Mouse (Mus musculus) CD4-positive helper T cell, adult 2 months (primary cell): ENCODE data around the gene Nxpe4.

ENCODE experiments used
- DNase-seq: peaks from one replicate; pipeline ENCODE4 v3.0.0-alpha.2; 2012; ENCODE audit warnings: low read depth, missing footprints, low spot score

Gene Nxpe4

DNA sequence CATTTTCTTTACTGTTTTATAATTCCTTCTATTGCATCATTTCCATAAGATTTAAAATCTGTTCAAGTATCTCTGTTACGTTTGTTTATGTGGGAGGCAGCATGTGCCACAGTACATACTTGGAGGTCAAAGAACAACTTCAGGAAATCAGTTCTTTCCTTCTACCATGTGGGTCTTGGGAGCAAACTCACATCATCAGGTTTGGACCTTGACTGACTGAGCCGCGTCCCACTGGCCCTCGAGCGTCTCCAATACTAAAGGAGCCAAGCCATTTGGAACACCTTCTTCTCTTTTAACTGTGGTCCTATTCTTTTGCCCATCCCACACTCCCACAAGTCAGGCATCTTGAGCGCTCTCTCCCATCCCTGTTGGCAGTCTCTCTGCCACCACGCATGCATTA, 167.8 kb downstream of the Nxpe4 start:
- no peak for DNase-seq

DNA sequence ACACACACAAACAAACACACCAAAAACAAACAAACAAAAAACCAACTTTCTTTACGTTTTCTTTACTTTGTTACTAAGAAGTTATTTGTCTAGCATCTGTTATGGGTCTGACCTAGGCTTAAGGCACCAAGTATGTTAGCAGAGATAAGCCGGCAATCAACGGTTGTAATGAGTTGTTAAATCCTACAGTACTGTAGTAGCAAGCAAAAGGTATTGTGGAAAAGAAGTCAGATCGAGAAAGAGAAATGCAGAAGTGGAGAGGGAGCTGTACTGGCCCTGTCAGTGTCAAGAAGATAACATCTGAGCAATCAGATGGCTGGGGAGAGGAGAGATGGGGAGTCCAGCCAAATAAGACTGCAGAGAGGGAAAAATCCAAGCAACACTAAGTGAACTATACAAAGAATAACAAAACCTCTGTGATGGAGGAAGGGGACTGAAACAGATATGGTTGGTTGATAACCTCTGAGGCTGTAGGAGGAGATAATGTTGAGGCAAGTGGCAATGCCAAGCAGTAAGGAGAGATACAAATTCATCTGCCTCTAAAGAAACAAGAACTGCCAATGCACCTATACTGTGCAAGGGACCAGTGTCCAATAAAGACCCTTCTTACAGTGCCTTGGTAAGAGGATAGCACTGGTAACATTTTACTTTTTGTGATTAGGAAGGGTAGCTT, 177.1 kb downstream of the Nxpe4 start:
- DNase-seq = no peak

DNA sequence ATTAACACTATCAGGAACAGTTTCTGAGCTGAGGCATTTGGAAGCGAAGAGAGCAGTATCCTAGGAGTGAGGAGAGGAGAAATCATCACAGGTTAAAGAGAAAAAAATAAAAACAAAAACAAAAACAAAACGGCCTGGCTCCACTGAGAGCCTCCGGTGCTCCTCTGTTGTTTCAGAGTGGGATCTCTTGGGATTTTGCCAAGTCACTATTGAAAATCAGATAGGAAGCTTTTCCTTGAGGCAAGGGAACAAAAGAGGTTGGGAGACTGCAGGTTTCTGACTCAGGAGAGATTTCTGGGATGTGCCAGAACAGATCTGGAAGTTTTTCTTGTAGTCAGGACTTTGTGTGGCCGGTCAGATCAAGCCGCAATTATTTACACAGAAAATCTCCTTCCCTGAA, 177.7 kb downstream of the Nxpe4 start:
- DNase-seq = no peak

DNA sequence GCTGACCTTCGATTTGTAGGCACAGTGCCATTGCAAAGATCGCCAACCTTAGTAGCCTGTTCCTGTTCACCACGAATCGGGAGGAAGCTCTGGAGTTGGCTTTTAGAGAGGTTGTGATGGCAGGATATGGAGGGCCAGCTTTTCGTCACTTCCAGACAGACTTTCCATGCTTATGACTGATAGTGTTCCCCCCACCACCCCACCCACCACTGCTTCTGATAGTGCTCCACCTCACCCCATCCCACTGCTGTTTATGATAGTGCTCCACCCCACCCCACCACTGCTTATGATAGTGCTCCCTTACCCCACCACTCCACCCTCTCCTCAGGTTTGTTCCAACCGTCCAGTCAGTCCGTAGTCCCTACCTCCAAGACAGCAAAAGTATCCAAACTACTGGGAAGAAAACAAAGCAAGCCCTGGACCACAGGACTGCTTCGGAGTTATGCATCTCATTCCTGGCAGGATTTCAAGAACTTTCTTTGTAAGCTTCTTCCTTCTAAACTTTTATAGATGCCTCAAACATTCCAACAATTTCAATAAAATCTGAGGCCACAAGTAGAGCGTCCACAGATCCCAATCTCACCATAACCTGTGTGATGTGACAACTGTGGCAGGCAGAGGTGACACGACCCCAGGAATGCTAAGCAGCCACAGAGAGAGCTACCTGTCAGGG, 179.0 kb downstream of the Nxpe4 start:
- no peak for DNase-seq

DNA sequence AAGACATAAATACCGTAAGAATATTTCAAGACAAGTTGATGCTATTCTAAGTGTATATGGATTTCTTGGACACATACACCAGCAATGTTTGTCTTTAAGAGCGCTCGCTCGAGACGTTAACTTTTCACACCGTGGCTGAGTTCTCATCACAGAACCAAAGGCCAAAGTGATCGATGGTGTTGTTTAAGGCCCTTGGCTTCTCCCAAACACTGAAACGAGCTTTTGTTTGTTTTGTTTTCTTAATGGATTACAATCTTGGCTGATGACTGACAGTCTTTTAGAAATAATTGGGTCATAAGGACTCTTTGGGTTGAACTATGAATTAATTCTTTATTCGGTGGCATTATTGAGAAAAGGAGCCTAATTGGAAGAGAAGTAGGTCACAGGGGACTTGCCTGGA, 183.6 kb downstream of the Nxpe4 start:
- DNase-seq = no peak

DNA sequence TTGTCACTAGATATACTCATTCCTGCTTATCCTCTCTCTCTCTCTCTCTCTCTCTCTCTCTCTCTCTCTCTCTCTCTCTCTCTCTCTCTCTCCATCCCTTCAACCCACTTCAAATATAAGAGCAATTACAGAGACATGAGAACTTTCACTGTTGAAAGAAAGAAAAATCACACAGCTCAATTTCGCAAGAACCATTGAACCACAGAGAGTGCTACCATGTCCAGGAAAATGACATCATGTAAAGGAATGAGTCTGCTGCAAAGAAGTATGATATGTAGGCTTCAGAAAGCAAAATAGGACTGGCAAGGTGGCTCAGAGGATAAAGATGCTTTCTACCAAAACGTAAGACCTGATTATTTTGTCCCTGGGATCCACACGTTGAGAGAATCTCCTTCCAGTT, 184.0 kb downstream of the Nxpe4 start:
- DNase-seq = no peak

DNA sequence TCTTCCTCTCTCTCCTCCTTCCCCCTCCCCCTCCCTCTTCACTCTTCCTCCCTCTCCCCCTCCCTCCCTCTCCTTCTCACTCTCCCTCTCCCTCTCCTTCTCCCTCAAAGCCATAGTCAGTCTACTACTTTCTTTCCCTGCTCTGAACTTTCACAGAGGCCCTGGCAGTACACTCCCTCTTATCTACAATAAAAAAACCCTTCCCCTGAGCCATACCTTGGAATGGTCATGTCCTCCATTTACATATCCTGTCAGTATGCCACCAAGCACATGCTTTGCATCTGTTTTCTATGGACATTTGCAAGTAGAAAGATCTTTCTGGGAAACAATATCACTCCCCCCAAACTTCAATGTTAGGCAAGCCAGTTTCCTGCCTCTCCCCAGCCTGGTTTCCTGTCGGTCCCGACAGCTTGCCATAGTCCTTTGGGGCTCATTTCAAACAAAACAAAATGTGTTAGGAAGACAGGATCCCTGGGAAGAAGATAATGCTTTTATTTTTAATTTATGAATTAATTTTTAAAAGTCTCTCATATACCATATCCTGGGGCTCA, 191.4 kb downstream of the Nxpe4 start, which contains the start of gene Nxpe2:
Nxpe2 (minus strand) TSS at position 307 of the 551 bp plus-strand sequence.
- no peak for DNase-seq

DNA sequence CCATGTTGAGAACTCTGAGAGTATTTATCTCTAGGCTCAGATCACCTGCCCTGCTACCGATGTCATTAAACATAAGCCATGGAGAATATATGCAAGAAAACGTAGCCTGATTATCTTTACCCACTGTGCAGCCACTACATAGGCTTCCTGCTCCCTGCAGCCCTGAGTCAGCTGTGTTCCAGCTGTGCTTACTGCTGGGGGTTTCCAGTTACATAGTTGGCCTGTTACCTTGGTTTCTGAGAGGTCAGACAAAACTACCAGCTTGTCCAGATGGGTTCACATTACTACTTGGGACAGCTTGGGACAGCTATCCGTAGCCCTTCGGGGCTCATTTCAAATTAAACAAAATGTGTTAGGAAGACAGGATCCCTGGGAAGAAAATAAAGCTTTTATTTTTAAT, 192.3 kb downstream of the Nxpe4 start:
- no peak for DNase-seq

DNA sequence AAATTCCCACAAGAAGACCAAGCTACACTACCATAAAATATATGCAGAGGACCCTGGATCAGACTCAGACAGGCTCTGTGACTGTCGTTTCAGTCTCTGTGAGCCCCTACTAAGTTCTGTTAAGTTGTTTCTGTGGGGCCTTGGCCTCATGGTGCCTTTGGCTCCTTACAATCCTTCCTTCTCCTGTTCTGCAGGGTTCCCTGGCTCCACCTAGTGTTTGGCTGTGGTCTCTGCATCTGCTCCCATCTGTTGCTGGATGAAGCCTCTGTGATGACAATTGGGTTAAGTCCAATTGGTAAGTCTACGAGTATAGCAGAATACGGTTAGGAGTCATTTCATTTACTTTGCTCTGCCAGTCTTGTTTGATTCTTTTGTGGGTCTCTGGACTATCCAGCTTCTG, 193.0 kb downstream of the Nxpe4 start:
- DNase-seq = peak; percentile 38

DNA sequence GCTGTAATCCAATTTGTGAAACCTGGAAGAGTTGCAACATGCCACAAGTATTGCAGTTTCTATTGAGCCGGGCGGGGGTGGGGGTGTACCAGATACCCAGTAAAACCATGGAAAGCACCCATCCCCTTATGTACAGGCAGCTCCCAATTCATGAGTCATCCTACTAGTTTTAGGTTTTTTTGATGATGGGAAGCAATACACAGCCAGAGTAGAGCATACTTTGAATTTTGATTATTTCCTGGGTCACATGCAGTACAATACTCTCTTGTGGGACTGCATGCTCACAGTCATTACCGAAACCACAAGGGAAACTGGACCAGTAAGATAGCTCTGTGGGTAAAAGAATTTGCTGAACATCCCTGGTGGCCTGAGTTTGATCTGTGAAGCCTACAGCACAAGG, 195.3 kb downstream of the Nxpe4 start:
- DNase-seq = peak; percentile 16

DNA sequence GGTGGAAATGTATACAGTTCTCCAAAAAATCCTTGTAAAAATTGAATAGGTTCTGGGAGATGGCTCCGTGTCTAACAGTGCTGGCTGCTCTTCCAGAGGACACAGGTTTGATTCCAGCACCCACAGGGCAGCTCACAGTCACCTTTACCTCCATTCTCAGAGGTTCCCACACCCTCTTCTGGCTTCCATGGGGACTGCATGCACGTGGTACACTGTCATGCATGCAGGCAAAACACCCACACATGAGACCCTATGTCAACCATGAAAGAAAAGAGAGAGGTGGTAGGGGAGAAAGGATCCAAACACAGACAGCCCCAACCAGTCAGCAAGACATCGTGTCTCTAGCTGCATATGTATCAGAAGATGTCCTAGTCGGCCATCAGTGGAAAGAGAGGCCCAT, 199.0 kb downstream of the Nxpe4 start:
- no peak for DNase-seq

DNA sequence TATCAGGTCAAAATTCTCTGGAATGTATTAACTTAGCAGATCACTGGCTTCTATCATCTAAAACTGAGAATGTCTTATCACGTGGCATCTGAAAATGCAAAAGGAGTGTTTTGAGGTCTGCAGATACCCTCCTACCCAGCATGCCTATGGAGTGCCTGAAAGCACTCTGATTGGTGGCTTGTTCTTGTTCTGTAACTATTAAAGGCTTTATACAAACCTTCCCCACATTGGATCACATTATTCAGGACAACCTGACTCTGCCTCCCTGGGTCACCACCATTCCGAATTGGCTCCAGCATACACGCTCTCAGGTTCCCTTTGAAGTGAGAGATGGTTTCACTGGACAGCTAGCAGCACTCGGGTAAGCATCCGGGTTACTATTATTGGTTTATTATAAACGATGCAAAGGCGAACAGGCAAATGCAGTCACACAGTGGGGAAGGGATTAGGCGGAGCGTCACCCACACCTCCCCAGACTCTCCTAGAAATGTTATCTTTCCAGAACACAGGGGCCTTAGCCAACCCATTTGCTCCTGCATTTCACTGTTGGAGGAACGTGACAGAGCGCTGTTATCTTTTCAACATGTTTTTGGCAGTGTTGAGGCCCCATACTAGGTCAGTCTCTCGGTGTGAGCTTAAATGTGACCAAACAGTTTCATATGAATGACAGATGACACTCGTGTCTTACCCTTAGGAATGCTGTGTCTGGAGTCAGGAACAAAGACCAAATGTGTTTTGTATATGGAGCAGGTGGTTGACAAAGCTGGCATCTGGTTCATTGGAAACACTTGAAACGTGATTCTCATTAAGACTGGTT, 200.2 kb downstream of the Nxpe4 start:
- no peak for DNase-seq

DNA sequence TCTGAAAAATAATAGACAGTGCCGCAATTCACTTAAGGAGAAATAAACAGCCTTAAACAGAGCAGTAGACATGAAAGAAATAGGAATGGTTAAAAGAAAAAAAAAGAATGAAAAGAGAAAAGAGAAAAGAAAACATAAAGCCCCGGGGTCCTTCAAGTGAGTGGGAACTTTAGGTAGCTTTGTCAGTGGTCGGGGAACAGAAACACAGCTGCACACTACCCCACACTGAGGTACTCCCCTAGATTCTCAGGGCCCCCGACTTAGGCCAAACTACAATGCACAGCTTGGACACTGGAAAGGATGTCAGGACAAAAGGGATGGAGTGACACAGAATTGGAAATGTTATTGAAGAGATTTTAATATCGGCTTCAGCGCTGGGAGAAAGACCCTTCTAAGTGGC, 200.9 kb downstream of the Nxpe4 start:
- DNase-seq = no peak

DNA sequence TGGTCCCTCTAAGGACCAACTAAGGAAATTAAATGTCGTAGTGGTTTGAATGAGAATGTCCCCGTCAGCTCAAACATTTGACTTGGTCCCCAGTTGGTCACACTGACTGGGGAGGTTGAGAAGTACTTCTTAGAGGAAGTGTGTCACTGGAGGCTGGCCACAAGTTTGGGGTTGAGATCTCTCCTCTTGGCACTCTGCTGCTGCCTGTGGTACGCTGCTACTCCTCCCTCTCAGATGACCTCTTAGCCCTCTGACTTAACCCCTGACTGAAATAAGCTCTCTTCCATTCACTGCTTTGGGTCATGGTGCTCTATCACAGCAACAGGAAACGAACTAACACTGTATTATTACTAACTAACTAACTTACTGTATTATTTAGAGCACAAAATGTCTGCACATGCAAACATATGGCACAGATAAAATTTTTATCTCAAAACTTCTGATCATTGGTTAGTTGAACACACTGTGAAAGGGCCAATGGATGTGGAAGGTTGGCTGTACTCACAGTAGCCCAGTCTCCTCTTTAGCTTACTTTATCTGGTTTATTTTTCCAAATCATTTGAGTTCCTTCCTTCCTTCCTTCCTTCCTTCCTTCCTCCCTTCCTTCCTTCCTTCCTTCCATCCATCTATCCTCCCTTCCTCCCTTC, 211.5 kb downstream of the Nxpe4 start:
- DNase-seq = no peak

DNA sequence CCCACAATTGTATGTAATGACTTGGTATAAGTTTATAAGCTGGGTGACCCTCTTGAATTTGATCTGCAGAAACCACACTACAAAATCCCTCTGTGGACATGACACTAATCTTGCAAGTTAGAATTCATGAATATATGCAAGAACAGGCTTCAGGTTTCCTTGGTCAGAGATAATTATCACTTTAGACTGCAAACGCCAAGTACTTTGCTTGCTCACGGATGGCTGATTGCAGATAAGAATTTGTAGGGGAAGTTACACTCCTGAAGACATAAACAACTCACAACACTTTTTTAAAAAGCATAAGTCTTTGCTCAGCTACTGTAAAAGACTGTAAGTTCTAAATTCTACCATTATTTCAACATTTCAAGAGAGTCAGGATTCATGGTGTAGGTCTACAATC, 212.5 kb downstream of the Nxpe4 start:
- no peak for DNase-seq

DNA sequence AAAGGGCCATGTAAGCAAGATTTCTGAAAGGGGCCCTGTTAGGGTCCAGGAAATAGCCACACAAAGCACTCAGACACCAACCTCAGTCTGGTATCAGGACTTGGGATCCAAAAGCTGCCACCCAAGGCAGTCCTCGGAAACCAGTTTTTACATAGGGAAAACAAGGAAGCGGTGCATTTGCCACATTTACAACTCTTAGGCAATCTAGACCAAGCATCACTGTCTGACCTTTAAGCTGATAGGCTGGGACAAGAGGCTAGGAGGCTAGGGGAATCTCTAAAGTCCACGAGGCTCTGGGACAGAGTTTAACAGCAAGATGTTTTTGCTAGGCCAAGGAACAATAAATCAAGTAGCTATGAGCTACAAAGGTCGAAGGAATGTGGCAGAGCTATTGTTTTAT, 226.6 kb downstream of the Nxpe4 start:
- DNase-seq = no peak

DNA sequence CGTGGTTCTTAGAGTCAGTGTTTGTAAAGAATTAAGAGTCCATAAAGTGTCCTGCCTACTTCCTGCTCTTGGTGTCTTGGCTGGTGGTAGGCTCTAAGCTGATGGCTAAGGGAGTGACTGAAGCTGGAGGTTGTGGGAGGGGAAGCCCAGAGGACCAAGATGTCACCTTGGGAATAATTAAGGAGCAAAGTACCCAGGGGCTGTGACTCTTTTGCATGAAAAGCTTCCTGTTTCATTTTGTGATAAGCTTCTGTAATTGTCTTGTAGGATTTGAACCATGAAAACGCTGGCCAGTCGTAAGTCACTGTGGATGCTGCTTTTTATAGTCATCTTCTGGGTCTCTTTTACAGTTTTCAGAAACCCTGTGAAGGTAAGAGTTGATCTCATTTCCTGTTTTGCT, 228.2 kb downstream of the Nxpe4 start:
- no peak for DNase-seq

DNA sequence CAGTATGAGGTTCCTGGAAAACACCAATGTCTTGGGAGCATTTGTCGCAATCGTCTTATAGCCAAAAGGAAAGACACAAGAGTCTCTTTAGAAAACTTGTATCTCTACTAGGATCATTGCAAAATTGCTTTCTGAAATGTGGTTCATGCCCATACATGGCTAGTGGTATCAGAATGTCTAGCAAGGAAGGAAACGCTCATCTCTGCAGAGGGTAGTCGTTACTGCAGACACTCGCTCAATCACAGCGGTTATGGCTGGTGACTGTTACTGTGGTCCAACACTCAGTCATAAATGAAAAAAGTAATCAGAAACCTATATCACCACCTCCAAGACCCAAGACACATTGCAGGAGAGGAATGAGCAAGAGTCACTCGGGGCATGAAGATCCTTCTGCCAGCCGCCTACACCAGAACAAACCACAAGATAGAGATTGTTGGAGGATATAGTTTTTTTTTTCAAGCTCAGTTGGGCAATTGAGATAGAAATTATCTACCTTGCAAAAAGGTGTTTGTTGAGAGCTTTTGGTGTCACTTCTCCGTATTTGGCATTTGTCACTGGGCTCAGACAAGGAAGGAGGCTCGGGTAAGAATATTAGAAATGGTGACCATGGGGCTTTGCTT, 241.9 kb downstream of the Nxpe4 start:
- DNase-seq = peak; percentile 69

DNA sequence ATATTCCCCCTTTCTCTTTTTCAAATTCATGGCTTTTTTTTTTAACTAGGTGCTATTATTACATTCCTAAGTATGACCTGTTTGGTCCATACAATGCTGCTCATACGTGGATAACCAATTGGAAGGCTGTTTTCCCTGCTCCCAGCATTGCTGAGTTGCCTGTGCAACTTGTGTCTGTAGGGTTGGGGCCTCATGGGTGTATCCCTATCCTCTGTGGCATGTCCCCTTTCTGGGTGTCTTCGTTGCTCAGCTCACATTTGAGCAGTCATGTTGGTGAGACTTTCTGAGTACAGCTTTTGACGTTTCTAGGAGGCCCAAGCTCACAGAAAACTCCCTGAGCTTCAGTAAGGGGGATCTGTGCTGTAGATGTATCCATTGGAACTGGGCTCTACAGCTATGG, 242.9 kb downstream of the Nxpe4 start:
- DNase-seq = no peak

DNA sequence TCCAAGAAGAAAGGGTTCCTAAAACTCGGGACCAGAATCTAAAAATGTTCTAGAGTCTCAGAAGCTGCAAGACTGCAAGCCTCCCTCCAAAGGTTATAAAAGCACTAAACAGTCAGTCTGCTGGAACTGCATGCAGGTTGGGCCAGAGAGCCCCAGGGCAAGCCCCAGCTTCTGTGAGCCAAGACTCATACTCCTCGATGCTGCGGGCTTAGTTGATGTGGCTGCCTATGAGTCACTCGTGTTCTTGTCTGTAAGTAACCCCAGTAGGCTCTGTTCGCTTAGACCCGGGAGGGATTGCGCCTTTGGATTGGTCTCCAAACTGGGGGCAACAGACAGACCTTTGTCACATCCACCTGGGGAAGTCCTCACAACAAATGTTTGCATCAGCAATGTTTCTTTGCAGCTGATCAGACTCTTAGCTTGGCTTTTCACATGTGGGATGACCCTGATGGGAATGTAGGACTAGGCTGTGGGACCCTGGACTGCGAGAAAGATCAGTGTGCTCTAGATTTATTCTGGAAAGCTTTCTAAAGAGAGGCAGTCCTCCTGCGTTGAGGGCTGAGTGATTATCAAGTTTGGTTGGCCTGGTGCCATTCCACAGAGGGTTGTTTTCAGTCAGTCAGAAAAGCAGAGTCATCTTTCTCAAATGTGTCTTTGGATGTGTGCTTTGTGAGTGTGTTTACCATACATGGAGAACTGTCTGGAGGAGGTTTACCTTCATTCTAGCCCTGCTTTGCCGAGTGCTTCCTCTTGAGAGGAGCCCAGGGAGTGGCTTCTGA, 245.9 kb downstream of the Nxpe4 start:
- DNase-seq = no peak
